Mouse (Mus musculus) brain, embryonic 14.5 days (tissue): ENCODE data around the gene Daglb.
"Not testable (repeated sequence)": the region's sequence is repeated elsewhere in the genome, so short reads cannot be mapped to it uniquely, and the experiment has no call there.

Source experiments
- CTCF ChIP-seq: fragments of 200-500 bp; IDR thresholded peaks from 2 replicates; pipeline ENCODE4 v1.5.1; 2012; ENCODE audit warnings: inconsistent platforms, mild to moderate bottlenecking, moderate library complexity, borderline replicate concordance; ENCODE audit not compliant: insufficient read depth, insufficient read length; ENCODE audit errors: extremely low read depth
- POLR2A ChIP-seq: fragments of 200-500 bp; IDR thresholded peaks from 2 replicates; pipeline ENCODE4 v1.6.1; 2012; ENCODE audit warnings: mild to moderate bottlenecking, inconsistent platforms, borderline replicate concordance; ENCODE audit not compliant: poor library complexity, insufficient read depth, insufficient read length, severe bottlenecking; ENCODE audit errors: extremely low read depth

- TF ChIP-seq CTCF, POLR2A: not testable (repeated sequence)
Observed at GRCm38 (mm10) chr5:143500711-143501110, 36.3 kb downstream of the Daglb start.
